Mouse (Mus musculus): ENCODE measurements around the gene Vmn1r191.
"Not testable (repeated sequence)": the region's sequence is repeated elsewhere in the genome, so short reads cannot be mapped to it uniquely, and the experiment has no call there.

Gene Vmn1r191

GRCm38 (mm10) chr13:22183869-22184268 is at the start of gene Vmn1r191:
Gene Vmn1r191 (minus strand): TSS chr13:22183969.
- DNase-seq (ENCODE audit: low spot score): no peak

- not testable (repeated sequence) for DNase-seq (ENCODE audit: low spot score)
Measured at GRCm38 (mm10) chr13:22223060-22223459, 39.3 kb upstream of the Vmn1r191 start, which contains the start of gene Vmn1r193. Gene Vmn1r193 (minus strand): TSS chr13:22223160.

- not testable (repeated sequence) for DNase-seq (ENCODE audit: low spot score)
Measured at GRCm38 (mm10) chr13:22192756-22193155, 9.0 kb upstream of the Vmn1r191 start.

- DNase-seq (ENCODE audit: low spot score): no peak
Measured at GRCm38 (mm10) chr13:22191041-22191440, 7.3 kb upstream of the Vmn1r191 start, which contains the start of gene Vmn1r192. Gene Vmn1r192 (minus strand): TSS chr13:22191141.

- no peak for DNase-seq (ENCODE audit: low spot score)
Measured at GRCm38 (mm10) chr13:22190385-22190784, 6.6 kb upstream of the Vmn1r191 start.

GRCm38 (mm10) chr13:22189313-22189712 is 5.5 kb upstream of the Vmn1r191 start:
- no peak for DNase-seq (ENCODE audit: low spot score)

- no peak for DNase-seq (ENCODE audit: low spot score)
Measured at GRCm38 (mm10) chr13:22168416-22168815, 15.4 kb downstream of the Vmn1r191 start.

- DNase-seq (ENCODE audit: low spot score): not testable (repeated sequence)
Measured at GRCm38 (mm10) chr13:22136495-22137293, 47.1 kb downstream of the Vmn1r191 start.

Measured in adipocyte (in vitro differentiated cells).